Mouse (Mus musculus) lung, adult 18-20 months (tissue): ENCODE data around the gene Thada.

ENCODE experiments used
- DNase-seq, 2 experiments: peaks; one replicate each; pipeline ENCODE4 v3.0.0; 2022; ENCODE audit warnings: mixed read lengths in 2 of 2

Gene Thada

GRCm38 (mm10) chr17:84474312-84474711, 8.3 kb upstream of the Thada start:
- no peak for DNase-seq

DNA sequence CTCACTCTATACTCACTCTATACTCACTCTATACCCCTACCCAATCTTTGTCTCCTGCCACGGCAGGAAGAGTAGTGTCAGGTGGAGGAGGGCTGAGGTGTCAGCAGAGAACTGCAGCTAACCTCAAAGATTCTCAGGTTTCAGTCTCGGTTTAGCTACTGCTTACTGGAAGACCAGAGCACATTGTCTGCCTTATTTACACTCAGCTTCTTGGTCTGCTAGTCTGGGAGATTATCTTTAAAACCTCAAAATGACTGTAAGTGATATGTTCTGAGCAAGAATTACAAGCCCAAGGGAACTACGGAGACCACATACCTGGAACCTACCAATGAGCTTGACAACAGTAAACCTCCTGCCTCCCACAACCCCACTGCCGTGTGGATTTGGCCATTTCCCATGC, 31.0 kb downstream of the Thada start:
- DNase-seq = no peak

GRCm38 (mm10) chr17:84434233-84434632, 31.8 kb downstream of the Thada start:
- DNase-seq = no peak

DNA sequence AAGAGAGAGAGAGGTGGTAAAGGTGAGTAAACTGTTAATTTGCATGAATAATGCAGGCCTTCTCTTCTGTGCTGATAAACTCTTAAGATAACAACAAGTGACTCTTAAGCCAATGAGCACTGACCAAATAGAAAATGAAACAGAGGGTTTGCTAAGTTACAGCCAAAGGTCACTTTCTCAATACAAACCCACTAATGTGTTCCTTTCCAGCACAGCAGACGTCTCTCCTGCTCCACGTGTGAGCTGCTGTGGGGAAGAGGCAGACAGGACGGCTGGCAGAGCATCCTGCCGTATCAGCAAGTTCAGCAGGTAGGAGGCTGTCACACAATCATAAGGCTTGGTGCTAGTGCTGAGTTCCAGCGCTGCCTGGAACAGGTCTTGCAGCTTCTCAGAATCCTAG, 34.0 kb downstream of the Thada start:
- DNase-seq = no peak

GRCm38 (mm10) chr17:84424258-84424657, 41.7 kb downstream of the Thada start:
- DNase-seq = no peak

- no peak for DNase-seq
Observed at GRCm38 (mm10) chr17:84422916-84423315, 43.1 kb downstream of the Thada start.

- peak; percentile 55 to 69 for DNase-seq
Observed at GRCm38 (mm10) chr17:84422001-84422785, 43.8 kb downstream of the Thada start.

GRCm38 (mm10) chr17:84421042-84421441, 45.0 kb downstream of the Thada start:
- no peak for DNase-seq

DNA sequence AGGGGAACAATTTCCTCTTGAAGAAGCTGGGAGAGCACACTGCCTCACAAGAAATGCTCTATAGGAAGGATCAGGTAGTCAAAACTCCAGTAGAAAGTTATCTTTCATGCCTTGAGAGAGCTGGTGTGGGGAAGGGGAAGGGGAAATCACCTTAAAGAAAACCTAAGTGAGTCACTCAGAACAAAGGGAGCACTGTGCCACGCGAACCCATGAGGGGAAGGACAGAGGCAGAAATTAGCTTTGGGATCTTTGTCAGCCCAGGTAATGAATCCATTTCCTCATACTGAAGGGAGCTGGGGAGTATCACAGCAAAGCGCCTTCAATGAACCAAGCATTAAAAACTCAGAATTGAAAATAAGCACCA, 45.7 kb downstream of the Thada start:
- no peak for DNase-seq

DNA sequence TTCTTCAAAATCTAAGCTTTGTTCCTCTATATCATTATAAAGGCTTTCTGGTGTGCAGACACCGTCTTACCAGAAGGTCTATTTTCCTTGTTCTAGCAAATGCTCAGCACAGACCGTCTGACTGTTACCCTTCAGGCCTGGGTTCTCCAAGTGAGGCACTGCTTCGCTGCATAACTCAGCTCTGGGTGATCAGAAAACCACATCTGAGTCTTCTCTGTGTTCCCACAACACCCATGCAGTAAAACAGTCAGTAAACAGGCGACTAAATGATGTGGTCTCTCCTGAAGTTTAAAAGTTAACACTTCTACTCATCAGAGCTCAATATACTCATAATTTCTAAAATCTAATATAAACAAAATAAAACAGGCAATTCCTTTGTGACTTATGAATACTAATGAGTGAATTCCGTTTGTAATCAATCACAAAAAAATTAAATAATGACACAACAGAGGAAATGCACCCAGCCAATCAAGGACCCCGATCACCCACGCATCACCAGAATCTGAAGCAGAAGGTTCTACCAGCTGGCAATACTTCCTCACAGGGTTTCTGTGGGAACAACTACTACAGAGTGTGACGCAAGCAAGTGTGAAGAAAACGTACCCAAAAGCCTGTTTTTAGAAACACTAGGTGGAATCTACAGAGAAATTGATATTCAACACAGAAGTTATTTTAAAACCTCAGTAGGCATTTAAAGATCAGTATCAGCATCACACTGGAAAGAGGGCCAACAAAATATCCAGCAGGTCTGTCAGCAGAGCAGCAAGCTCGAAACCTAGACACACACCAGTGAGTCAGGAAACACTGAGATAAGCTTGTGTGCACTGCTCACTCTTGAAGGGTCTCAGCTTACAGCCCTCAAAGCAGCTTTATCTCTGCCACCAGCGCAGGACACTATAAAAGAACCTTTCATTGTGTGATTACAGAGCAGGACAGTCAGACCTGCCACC, 46.4 kb downstream of the Thada start:
- peak in 1 of 2 experiments; percentile 33 for DNase-seq

DNA sequence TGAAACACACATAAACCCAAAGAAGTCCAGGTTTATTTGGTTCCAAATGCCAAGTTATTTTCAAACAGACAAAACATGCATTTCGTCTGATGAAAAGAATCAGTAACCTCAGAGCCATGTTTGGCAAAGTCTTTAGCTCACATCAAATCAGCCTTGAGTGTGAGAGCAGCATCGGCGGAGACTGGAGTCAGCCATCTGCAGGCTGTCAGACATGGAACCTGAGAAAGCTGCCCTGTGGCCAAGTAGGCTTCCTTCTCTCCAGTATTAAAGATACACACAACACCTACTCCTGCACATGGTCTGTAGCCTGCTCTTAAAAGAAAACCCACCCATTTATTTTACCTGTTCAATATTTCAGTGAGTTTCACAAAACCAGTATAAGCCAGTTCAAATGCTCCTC, 50.1 kb downstream of the Thada start:
- no peak for DNase-seq

DNA sequence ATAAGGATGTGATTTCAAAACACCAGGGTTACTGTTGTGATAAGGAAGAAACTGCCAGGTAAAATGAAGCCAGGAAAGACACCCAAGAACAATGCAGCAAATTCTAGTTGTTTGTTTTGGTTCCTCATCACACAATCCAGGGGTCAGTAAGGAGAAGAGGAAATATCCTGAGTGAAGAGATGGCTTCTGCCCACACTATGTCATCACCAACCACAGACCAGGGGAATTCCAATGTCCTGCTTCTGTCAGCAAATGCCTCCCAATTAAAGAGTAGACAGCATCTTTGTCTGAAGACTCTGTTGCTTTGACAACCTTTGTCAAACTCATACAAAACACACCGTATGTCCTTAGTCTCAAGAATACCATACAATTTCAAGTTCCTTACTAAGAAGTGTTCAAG, 57.3 kb downstream of the Thada start:
- no peak for DNase-seq

DNA sequence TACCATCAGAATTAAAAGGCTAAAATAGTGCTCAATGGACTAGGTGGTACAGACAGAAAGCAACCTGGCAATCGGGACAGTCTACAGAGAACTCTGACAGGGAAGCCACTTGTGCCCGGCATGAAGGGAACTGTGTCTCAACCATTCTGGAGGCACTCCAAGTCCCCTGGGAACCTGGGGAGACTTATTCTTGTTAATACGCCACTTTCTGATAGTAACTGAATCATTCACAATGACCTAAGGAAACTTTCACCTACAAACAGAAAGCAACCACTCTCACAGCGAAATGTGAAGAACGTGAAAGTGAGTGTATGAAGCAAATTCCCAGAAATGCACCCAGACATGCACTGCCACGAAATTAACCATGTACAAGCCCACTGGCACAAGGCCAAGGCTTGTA, 60.4 kb downstream of the Thada start:
- peak; percentile 58 to 76 for DNase-seq

DNA sequence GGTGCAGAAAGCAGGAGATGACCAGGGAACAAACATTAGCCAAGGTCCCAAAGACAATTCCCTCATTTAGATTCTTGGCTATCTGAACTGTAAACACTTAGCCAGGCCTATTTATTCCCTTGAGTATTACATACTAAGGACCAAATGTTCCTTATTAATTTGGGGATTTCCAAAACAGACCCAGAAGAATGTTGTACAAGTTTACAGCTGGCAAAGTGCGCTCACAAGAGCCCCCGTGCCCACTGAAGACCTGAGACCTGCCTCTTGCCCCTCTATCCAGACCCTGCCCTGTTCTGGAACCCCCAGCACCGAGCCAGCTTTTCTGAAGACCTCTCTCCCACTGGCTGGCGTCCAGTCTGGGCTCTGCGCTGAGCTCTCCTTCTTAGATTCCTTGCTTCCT, 64.2 kb downstream of the Thada start:
- no peak for DNase-seq

GRCm38 (mm10) chr17:84399431-84399830, 66.6 kb downstream of the Thada start:
- DNase-seq = no peak

- DNase-seq = no peak
Observed at GRCm38 (mm10) chr17:84390026-84390425, 76.0 kb downstream of the Thada start.

GRCm38 (mm10) chr17:84386176-84386575, 79.8 kb downstream of the Thada start:
- DNase-seq = no peak

DNA sequence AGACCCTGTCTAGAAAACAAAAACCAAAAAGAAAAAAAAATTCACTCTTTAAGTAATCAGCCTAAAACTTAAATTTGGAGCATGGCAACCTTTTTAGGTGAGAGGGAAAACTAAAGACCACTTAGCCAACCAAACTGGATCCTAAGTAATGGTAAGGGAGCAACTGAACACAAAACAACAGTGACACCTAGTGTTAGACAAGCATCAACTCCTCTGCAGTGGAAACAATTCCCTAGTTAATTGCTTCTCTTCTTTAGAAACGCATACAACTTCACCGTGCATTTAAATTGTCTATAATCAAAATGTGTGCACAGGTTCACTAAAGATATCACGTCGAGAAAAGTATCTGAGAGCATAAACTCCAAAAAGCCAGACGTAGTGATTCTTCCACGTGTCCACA, 80.3 kb downstream of the Thada start:
- DNase-seq = no peak

- DNase-seq = no peak
Observed at GRCm38 (mm10) chr17:84384661-84385060, 81.3 kb downstream of the Thada start.

- DNase-seq = no peak
Observed at GRCm38 (mm10) chr17:84380340-84380739, 85.7 kb downstream of the Thada start.

- no peak for DNase-seq
Observed at GRCm38 (mm10) chr17:84376882-84377281, 89.1 kb downstream of the Thada start.

- no peak for DNase-seq
Observed at GRCm38 (mm10) chr17:84372411-84373045, 93.5 kb downstream of the Thada start.

- no peak for DNase-seq
Observed at GRCm38 (mm10) chr17:84370385-84370784, 95.6 kb downstream of the Thada start.
